Mouse (Mus musculus) liver, embryonic 14.5 days (tissue): ENCODE measurements around the gene Nkain1. TPM values are rescaled to one million over a fixed set of nuclear protein-coding genes. Genes with fewer than 3 reads are reported as not detected.

ENCODE experiments used
- ATAC-seq: fragments of 200-750 bp; cut with Nextera tagmentation; 2 replicates; pipeline ENCODE4 v1.8.0; 2017; ENCODE audit warnings: moderate number of reproducible peaks, mild to moderate bottlenecking, moderate library complexity; ENCODE audit not compliant: insufficient read depth
- DNase-seq, 3 experiments: peaks; one replicate each; pipeline ENCODE4 v3.0.0-alpha.2; 2012 to 2013; ENCODE audit warnings: low read depth in 3 of 3, low spot score in 3 of 3
- H3K27ac ChIP-seq: fragments of 300-500 bp; sonication (generic); 2 replicates; pipeline ENCODE4 v1.5.1; 2014; ENCODE audit warnings: moderate library complexity, mild to moderate bottlenecking, control low read depth, inconsistent platforms
- H3K27me3 ChIP-seq: fragments of 300-500 bp; sonication (generic); 2 replicates; pipeline ENCODE4 v1.6.1; 2014; ENCODE audit warnings: mild to moderate bottlenecking, low read length, moderate library complexity; ENCODE audit not compliant: control insufficient read depth, insufficient read depth
- H3K36me3 ChIP-seq: fragments of 300-500 bp; sonication (generic); replicated peaks from 2 replicates; pipeline ENCODE4 v1.6.1; 2014; ENCODE audit warnings: low read depth; ENCODE audit not compliant: control insufficient read depth, insufficient read depth
- H3K4me1 ChIP-seq, 2 experiments: fragments of 200-500 bp in 1 of 2; fragments of 300-500 bp in 1 of 2; sonication (generic) in 1 of 2; replicated peaks; 2 replicates each; pipeline ENCODE4 v1.6.1; 2012 to 2014; ENCODE audit warnings: antibody characterized with exemption in 1 of 2, inconsistent platforms in 1 of 2, low read length in 1 of 2; ENCODE audit not compliant: control insufficient read depth in 2 of 2, insufficient read depth in 2 of 2
- H3K4me2 ChIP-seq: fragments of 300-500 bp; sonication (generic); 2 replicates; pipeline ENCODE4 v1.6.1; 2014; ENCODE audit warnings: low read depth, mild to moderate bottlenecking, control low read depth, moderate library complexity
- H3K4me3 ChIP-seq, 2 experiments: fragments of 200-500 bp in 1 of 2; fragments of 300-500 bp in 1 of 2; sonication (generic) in 1 of 2; 2 replicates each; pipeline ENCODE4 v1.5.1; 2012 to 2014; ENCODE audit warnings: low read depth in 2 of 2, low read length in 2 of 2, mild to moderate bottlenecking in 2 of 2, control low read depth in 1 of 2, inconsistent platforms in 1 of 2, moderate library complexity in 1 of 2; ENCODE audit not compliant: insufficient read depth in 1 of 2
- H3K9ac ChIP-seq: fragments of 300-500 bp; sonication (generic); replicated peaks from 2 replicates; pipeline ENCODE4 v1.6.1; 2014; ENCODE audit warnings: mild to moderate bottlenecking, control low read depth, moderate library complexity
- H3K9me3 ChIP-seq: fragments of 300-500 bp; sonication (generic); 2 replicates; pipeline ENCODE4 v1.6.1; 2016; ENCODE audit warnings: low read length, mixed read lengths; ENCODE audit not compliant: control insufficient read depth
- CTCF ChIP-seq: IDR thresholded peaks from 2 replicates; pipeline ENCODE4 v1.5.1; 2016; ENCODE audit warnings: antibody characterized with exemption, low read depth, control low read depth
- EP300 ChIP-seq: IDR thresholded peaks from 2 replicates; pipeline ENCODE4 v1.6.1; 2016; ENCODE audit warnings: antibody characterized with exemption, low read depth
- WGBS: fragments of 180-500 bp; shearing (Covaris S2); extraction: QIAGEN DNeasy Blood & Tissue Kit; methylation state at CpG from one replicate; pipeline ENCODE4 v1.1.7; 2014; ENCODE audit not compliant: insufficient replicate concordance; 5-methylcytosine and 5-hydroxymethylcytosine counted together
- polyA plus RNA-seq, 2 experiments: library from polyadenylated mRNA; depleted of rRNA in 1 of 2; stranded (reverse) in 1 of 2; unstranded in 1 of 2; fragments of >200 nt; fragmentation: Nextera tagmentation in 1 of 2; extraction: Ambion mirVana in 1 of 2; gene quantifications; 2 replicates each; pipeline versions ENCODE4 v1.2.1 to v1.2.3; 2012 to 2014

The Nkain1 gene
- polyA plus RNA-seq, 2 experiments, result 0.39 TPM; not detected in 1

GRCm38 (mm10) chr4:130520482-130520851, 53.5 kb downstream of the Nkain1 start:
- Histone ChIP-seq H3K4me1 (peaks cover 7 to 10% of the 10 kb centered on the region in 2 experiments), H3K27me3 (peaks cover 2% of the 10 kb centered on the region), H3K9me3 (no peaks in the 10 kb centered on the region), H3K36me3 (no peaks in the 10 kb centered on the region), H3K4me3 (peak overlapping the region; percentile 45 to 55), H3K27ac (no peak overlapping the region), H3K9ac (no peak overlapping the region), H3K4me2 (peak overlapping the region; percentile 74)
- TF ChIP-seq CTCF, result no peak
- no peak for TF ChIP-seq EP300
- ATAC-seq (peak; percentile 59), DNase-seq (no peak)
- WGBS, result 0% methylated on average over 9 of the region's 9 CpGs

GRCm38 (mm10) chr4:130519567-130520481, 54.1 kb downstream of the Nkain1 start:
- Histone ChIP-seq H3K27ac (no peak overlapping the region), H3K4me2 (peak overlapping the region; percentile 74), H3K4me3 (peak overlapping the region; percentile 55 to 64), H3K36me3 (no peaks in the 10 kb centered on the region), H3K27me3 (peaks cover 2% of the 10 kb centered on the region), H3K4me1 (peaks cover 7 to 10% of the 10 kb centered on the region in 2 experiments), H3K9me3 (no peaks in the 10 kb centered on the region), H3K9ac (peak overlapping the region; percentile 37)
- 4% methylated on average over 40 of the region's 40 CpGs for WGBS
- no peak for TF ChIP-seq EP300
- no peak for TF ChIP-seq CTCF
- ATAC-seq (peak; percentile 95), DNase-seq (peak; percentile 77 to 85 (median 77))

GRCm38 (mm10) chr4:130516490-130516889, 57.5 kb downstream of the Nkain1 start:
- Histone ChIP-seq H3K4me1 (peaks cover 7 to 10% of the 10 kb centered on the region in 2 experiments), H3K4me2 (no peak overlapping the region), H3K9ac (no peak overlapping the region), H3K27me3 (peaks cover 2% of the 10 kb centered on the region), H3K27ac (no peak overlapping the region), H3K9me3 (no peaks in the 10 kb centered on the region), H3K36me3 (no peaks in the 10 kb centered on the region), H3K4me3 (no peak overlapping the region)
- DNase-seq (no peak), ATAC-seq (no peak)
- WGBS, result 56% methylated on average over 6 of the region's 6 CpGs
- TF ChIP-seq EP300 (no peak), CTCF (no peak)

Other genes with a start within 250 kb of the Nkain1 start
- gene Zcchc17, start 214.2 kb downstream of the Nkain1 start, polyA plus RNA-seq (2012; rRNA removed), result 10.8 and 17.1 TPM in 2 replicates
- gene Zcchc17, start 214.2 kb downstream of the Nkain1 start, polyA plus RNA-seq (2014; fragmentation: Nextera tagmentation; extraction: Ambion mirVana), result 44.9 and 49.7 TPM in 2 replicates
- gene Snrnp40, start 214.0 kb downstream of the Nkain1 start, polyA plus RNA-seq (2012; rRNA removed), result 39.8 and 50.3 TPM in 2 replicates
- gene Snrnp40, start 214.0 kb downstream of the Nkain1 start, polyA plus RNA-seq (2014; fragmentation: Nextera tagmentation; extraction: Ambion mirVana), result 74.6 and 77.2 TPM in 2 replicates
- gene Pum1, start 89.1 kb upstream of the Nkain1 start, polyA plus RNA-seq (2012; rRNA removed), result 15.2 and 17.9 TPM in 2 replicates
- 23.1 and 26.8 TPM in 2 replicates for gene Pum1, start 89.1 kb upstream of the Nkain1 start, polyA plus RNA-seq (2014; fragmentation: Nextera tagmentation; extraction: Ambion mirVana)
- gene Sdc3, start 218.4 kb upstream of the Nkain1 start, polyA plus RNA-seq (2012; rRNA removed), result 7.3 and 9.0 TPM in 2 replicates
- gene Sdc3, start 218.4 kb upstream of the Nkain1 start, polyA plus RNA-seq (2014; fragmentation: Nextera tagmentation; extraction: Ambion mirVana), result 4.4 and 5.3 TPM in 2 replicates